Mouse (Mus musculus) liver, postnatal 0 days (tissue): Measurements from ENCODE around the gene Gm20388. TPM values are rescaled to one million over a fixed set of nuclear protein-coding genes. Genes with fewer than 3 reads are reported as not detected.

ENCODE experiments used
- ATAC-seq: fragments of 200-750 bp; cut with Nextera tagmentation; 2 replicates; pipeline ENCODE4 v1.8.0; 2017; ENCODE audit warnings: mild to moderate bottlenecking, moderate library complexity
- DNase-seq: peaks from one replicate; pipeline ENCODE4 v3.0.0-alpha.2; 2016
- H3K27ac ChIP-seq: fragments of 300-500 bp; sonication (generic); 2 replicates; pipeline ENCODE4 v1.5.1; 2014; ENCODE audit warnings: antibody characterized with exemption, moderate library complexity, mild to moderate bottlenecking, low read depth
- H3K27me3 ChIP-seq: fragments of 300-500 bp; sonication (generic); 2 replicates; pipeline ENCODE4 v1.6.1; 2014; ENCODE audit warnings: low read length, control low read depth, mixed read lengths; ENCODE audit not compliant: insufficient read depth
- H3K36me3 ChIP-seq: fragments of 300-500 bp; sonication (generic); replicated peaks from 2 replicates; pipeline ENCODE4 v1.6.1; 2014; ENCODE audit warnings: mild to moderate bottlenecking, control low read depth, low read length, moderate library complexity, mixed read lengths; ENCODE audit not compliant: insufficient read depth
- H3K4me1 ChIP-seq: fragments of 300-500 bp; sonication (generic); 2 replicates; pipeline ENCODE4 v1.6.1; 2014; ENCODE audit warnings: antibody characterized with exemption, mild to moderate bottlenecking, control low read depth; ENCODE audit not compliant: insufficient read depth
- H3K4me2 ChIP-seq: fragments of 300-500 bp; sonication (generic); 2 replicates; pipeline ENCODE4 v1.6.1; 2014; ENCODE audit warnings: low read depth, mild to moderate bottlenecking, low read length, moderate library complexity, mixed read lengths
- H3K4me3 ChIP-seq: fragments of 300-500 bp; sonication (generic); 2 replicates; pipeline ENCODE4 v1.5.1; 2014; ENCODE audit warnings: low read depth, low read length
- H3K9ac ChIP-seq: fragments of 300-500 bp; sonication (generic); replicated peaks from 2 replicates; pipeline ENCODE4 v1.6.1; 2014; ENCODE audit warnings: mild to moderate bottlenecking, moderate library complexity
- H3K9me3 ChIP-seq: fragments of 300-500 bp; sonication (generic); 2 replicates; pipeline ENCODE4 v1.6.1; 2016; ENCODE audit warnings: mild to moderate bottlenecking, control low read depth, low read length, mixed read lengths
- CTCF ChIP-seq: sonication (generic); IDR thresholded peaks from 2 replicates; pipeline ENCODE4 v1.5.1; 2016; ENCODE audit warnings: antibody characterized with exemption, low read depth
- EP300 ChIP-seq: IDR thresholded peaks from 2 replicates; pipeline ENCODE4 v1.6.1; 2016; ENCODE audit warnings: antibody characterized with exemption, low read depth, mild to moderate bottlenecking
- WGBS: fragments of 180-500 bp; shearing (Covaris S2); extraction: QIAGEN DNeasy Blood & Tissue Kit; methylation state at CpG from one replicate; pipeline ENCODE4 v1.1.7; 2014; ENCODE audit not compliant: insufficient replicate concordance; 5-methylcytosine and 5-hydroxymethylcytosine counted together
- polyA plus RNA-seq: library from polyadenylated mRNA; unstranded; fragments of >200 nt; fragmentation: Nextera tagmentation; extraction: Ambion mirVana; gene quantifications from 2 replicates; pipeline ENCODE4 v1.2.1, GENCODE M21; 2015

Gm20388 gene
- polyA plus RNA-seq, 1 experiment from 2014 or later = not detected

DNA sequence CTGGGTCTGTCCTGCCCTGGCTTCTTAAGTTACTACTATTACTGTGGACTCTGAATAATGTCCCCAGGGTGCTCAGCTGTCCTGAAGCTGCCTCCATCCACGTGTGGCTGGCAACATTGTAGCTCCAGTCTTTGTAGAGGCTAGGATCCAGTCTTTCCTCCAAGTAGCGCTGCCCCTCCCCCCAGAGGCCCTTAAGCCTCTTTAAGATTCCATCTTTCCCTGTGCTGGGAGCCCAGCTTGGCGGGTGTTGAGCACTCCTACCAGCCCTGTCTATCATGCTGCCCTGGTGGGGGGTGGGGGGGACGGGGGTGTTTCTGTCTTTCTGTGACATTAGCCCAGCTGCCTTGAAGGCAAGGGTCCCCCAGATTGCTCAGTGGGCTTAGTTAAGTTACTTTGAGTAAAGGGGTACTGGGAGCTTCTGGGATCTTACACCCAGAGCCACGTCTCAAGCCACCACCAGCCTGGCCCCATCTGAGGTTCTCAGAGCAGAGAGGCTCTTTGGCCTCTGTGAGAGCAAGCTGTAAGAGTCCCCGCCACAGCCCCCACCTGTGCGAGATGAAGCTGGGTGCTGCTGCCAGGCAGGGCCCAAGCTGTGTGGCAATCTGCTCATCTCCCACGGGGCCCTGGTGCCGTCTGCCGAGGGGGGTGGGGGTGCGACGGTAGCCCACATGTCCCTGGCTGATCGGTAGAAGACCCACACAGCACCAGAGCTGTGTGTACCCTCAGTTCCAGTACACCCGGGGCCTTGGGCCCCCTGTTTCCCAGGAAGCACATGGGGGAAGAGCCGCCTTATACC, 646.7 kb downstream of the Gm20388 start:
- Histone ChIP-seq H3K36me3 (peaks cover 54% of the 10 kb centered on the region), H3K9me3 (no peaks in the 10 kb centered on the region), H3K4me3 (no peak overlapping the region), H3K4me1 (peaks cover 14% of the 10 kb centered on the region), H3K9ac (no peak overlapping the region; the same call in 1 of the 2 replicates), H3K4me2 (no peak overlapping the region), H3K27ac (no peak overlapping the region), H3K27me3 (no peaks in the 10 kb centered on the region)
- DNase-seq (no peak), ATAC-seq (no peak)
- 71% methylated on average over 15 of the region's 15 CpGs for WGBS
- no peak for TF ChIP-seq EP300
- TF ChIP-seq CTCF = no peak

- H3K27me3 ChIP-seq = no peaks in the 10 kb centered on the region
- DNase-seq (no peak), ATAC-seq (no peak)
- no peaks in the 10 kb centered on the region for H3K9me3 ChIP-seq
- H3K4me3 ChIP-seq = no peak overlapping the region
- H3K9ac ChIP-seq = no peak overlapping the region
- WGBS = 92% methylated on average over 3 of the region's 4 CpGs
- no peak overlapping the region for H3K27ac ChIP-seq
- peaks cover 22% of the 10 kb centered on the region for H3K4me1 ChIP-seq
- no peak overlapping the region for H3K4me2 ChIP-seq
- TF ChIP-seq EP300 (no peak), CTCF (no peak)
- H3K36me3 ChIP-seq = peaks cover 60% of the 10 kb centered on the region
These were observed 647.5 kb downstream of the Gm20388 start for GRCm38 (mm10) chr8:120558162-120558561.

- ATAC-seq (no peak), DNase-seq (no peak)
- TF ChIP-seq EP300 (no peak), CTCF (no peak)
- Histone ChIP-seq H3K9me3 (no peaks in the 10 kb centered on the region), H3K27ac (no peak overlapping the region), H3K4me2 (no peak overlapping the region), H3K4me3 (no peak overlapping the region), H3K36me3 (peaks cover 56% of the 10 kb centered on the region), H3K9ac (no peak overlapping the region), H3K4me1 (peaks cover 28% of the 10 kb centered on the region), H3K27me3 (no peaks in the 10 kb centered on the region)
- WGBS = 79% methylated on average over 9 of the region's 11 CpGs
These were observed 649.0 kb downstream of the Gm20388 start for GRCm38 (mm10) chr8:120559654-120560053.

GRCm38 (mm10) chr8:120560535-120560934, 649.9 kb downstream of the Gm20388 start:
- Histone ChIP-seq H3K4me2 (no peak overlapping the region), H3K9me3 (no peaks in the 10 kb centered on the region), H3K4me3 (no peak overlapping the region), H3K27me3 (no peaks in the 10 kb centered on the region), H3K36me3 (peaks cover 61% of the 10 kb centered on the region), H3K27ac (no peak overlapping the region), H3K4me1 (peaks cover 31% of the 10 kb centered on the region), H3K9ac (no peak overlapping the region)
- ATAC-seq = no peak
- DNase-seq = no peak
- 91% methylated on average over 5 of the region's 5 CpGs for WGBS
- TF ChIP-seq CTCF (no peak), EP300 (no peak)

- Histone ChIP-seq H3K4me1 (peaks cover 21% of the 10 kb centered on the region), H3K27ac (no peak overlapping the region)
- WGBS = 81% methylated on average over 22 of the region's 22 CpGs
These were observed 651.1 kb downstream of the Gm20388 start for GRCm38 (mm10) chr8:120561539-120562435.

GRCm38 (mm10) chr8:120562680-120563347, 652.2 kb downstream of the Gm20388 start:
- TF ChIP-seq CTCF = no peak
- no peak for TF ChIP-seq EP300
- Histone ChIP-seq H3K9me3 (no peaks in the 10 kb centered on the region), H3K27me3 (no peaks in the 10 kb centered on the region), H3K9ac (0 out of 2 replicates have a peak overlapping the region, but pooled peaks have one; percentile 8), H3K36me3 (peaks cover 69% of the 10 kb centered on the region), H3K4me2 (no peak overlapping the region), H3K4me1 (peaks cover 16% of the 10 kb centered on the region), H3K27ac (peak overlapping the region; percentile 69), H3K4me3 (no peak overlapping the region)
- WGBS = 90% methylated on average over 18 of the region's 18 CpGs
- no peak for ATAC-seq
- DNase-seq = no peak

More at GRCm38 (mm10) chr8:120561539-120562435, 651.1 kb downstream of the Gm20388 start:
- H3K9me3 ChIP-seq = no peaks in the 10 kb centered on the region
- peak; percentile 59 for DNase-seq
- TF ChIP-seq CTCF = peak; percentile 71
- no peak for TF ChIP-seq EP300
- peaks cover 61% of the 10 kb centered on the region for H3K36me3 ChIP-seq
- H3K27me3 ChIP-seq = no peaks in the 10 kb centered on the region
- no peak overlapping the region for H3K9ac ChIP-seq
- H3K4me3 ChIP-seq = no peak overlapping the region
- ATAC-seq = no peak
- no peak overlapping the region for H3K4me2 ChIP-seq
